ENCODE assay signal across 10 mouse cellular contexts in the genomic region with DNA sequence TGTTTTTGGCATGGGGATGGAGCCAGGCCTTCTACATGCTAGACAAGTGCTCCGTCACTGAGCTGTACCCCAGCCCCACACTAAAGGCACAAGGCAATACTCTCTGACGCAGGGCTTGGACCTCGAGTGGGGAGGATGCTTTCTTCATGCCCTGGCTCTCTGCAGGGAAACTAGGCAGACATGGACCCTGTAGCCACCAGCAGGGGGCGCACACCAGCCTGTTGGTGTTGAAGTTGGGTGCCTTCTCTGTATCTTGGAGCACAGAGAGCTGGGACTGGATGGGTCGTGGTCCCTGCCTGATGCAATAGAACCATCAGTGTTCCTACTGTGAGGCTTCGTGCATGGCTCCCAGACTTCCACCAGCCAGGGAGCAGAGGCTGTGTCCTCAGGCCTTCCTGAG. TPM values are rescaled to one million over a fixed set of nuclear protein-coding genes. Genes with fewer than 3 reads are reported as not detected.
DNase-seq lines count a peak whose midpoint lies in the region; ATAC-seq and TF ChIP-seq lines count a peak whose summit lies in the region.
"Had no signal": no experiment of that assay in that cellular context is flagged by ENCODE, and none has a peak within 500 bp of the region (broad histone marks: within the 10 kb centered on the region; RNA-seq: fewer than 3 reads in every experiment).

No protein-coding gene starts in this region.

- no peak overlapping the region for H3K27ac ChIP-seq in hindbrain, embryonic 10.5 days
- H3K27ac ChIP-seq in hindbrain, embryonic 12.5 days, result no peak overlapping the region
- no peak overlapping the region for H3K27ac ChIP-seq in embryonic fibroblast, embryonic 13.5 days (ENCODE audit: insufficient read depth, low read length)
- H3K27ac ChIP-seq: embryonic facial prominence, embryonic 15.5 days; liver, embryonic 15.5 days had no signal

- peak; percentile 56 for DNase-seq in hindbrain, embryonic 10.5 days (ENCODE audit: low spot score)
- DNase-seq in CD8-positive naive resting alpha-beta T cell, adult 2 months (ENCODE audit: low read depth in 2 of 2, low spot score in 2 of 2), result peak; percentile 40 to 43
- DNase-seq in adrenal gland, postnatal 36 days, result peak; percentile 60 to 73
- peak; percentile 70 to 72 for DNase-seq in kidney, postnatal 4 days
- DNase-seq in mesoderm, embryonic 11.5 days (ENCODE audit: low read depth, low spot score), result peak; percentile 58
- DNase-seq in thymus, postnatal 25 days, result peak; percentile 49

- TF ChIP-seq POLR2A in embryonic fibroblast, embryonic 13.5 days (IDR thresholded peaks at IDR 0.05; ENCODE audit: low read depth, low read length), result no peak

- no peak overlapping the region for H3K4me2 ChIP-seq in hindbrain, embryonic 12.5 days (replicated peaks)
- H3K4me2 ChIP-seq: embryonic facial prominence, embryonic 15.5 days; liver, embryonic 15.5 days had no signal

- H3K4me1 ChIP-seq in hindbrain, embryonic 10.5 days (replicated peaks), result no peaks in the 10 kb centered on the region
- no peaks in the 10 kb centered on the region for H3K4me1 ChIP-seq in hindbrain, embryonic 12.5 days
- no peaks in the 10 kb centered on the region for H3K4me1 ChIP-seq in embryonic fibroblast, embryonic 13.5 days (ENCODE audit: control insufficient read depth, insufficient read depth, low read length)
- H3K4me1 ChIP-seq: embryonic facial prominence, embryonic 15.5 days; liver, embryonic 15.5 days had no signal

- no peak overlapping the region for H3K4me3 ChIP-seq in hindbrain, embryonic 10.5 days
- H3K4me3 ChIP-seq in hindbrain, embryonic 12.5 days, result no peak overlapping the region
- no peak overlapping the region for H3K4me3 ChIP-seq in embryonic fibroblast, embryonic 13.5 days (ENCODE audit: insufficient read depth, low read length)
- H3K4me3 ChIP-seq: embryonic facial prominence, embryonic 15.5 days; liver, embryonic 15.5 days had no signal

- no peaks in the 10 kb centered on the region for H3K27me3 ChIP-seq in hindbrain, embryonic 10.5 days (ENCODE audit: insufficient read depth, poor library complexity, severe bottlenecking)
- no peaks in the 10 kb centered on the region for H3K27me3 ChIP-seq in hindbrain, embryonic 12.5 days
- H3K27me3 ChIP-seq: embryonic facial prominence, embryonic 15.5 days; liver, embryonic 15.5 days had no signal

- TF ChIP-seq CTCF in embryonic fibroblast, embryonic 13.5 days (IDR thresholded peaks at IDR 0.05; ENCODE audit: borderline replicate concordance, insufficient read depth, low read length), result peak; percentile 90

- ATAC-seq in hindbrain, embryonic 12.5 days (ENCODE audit: low FRiP score), result no peak

- H3K36me3 ChIP-seq in hindbrain, embryonic 10.5 days, result peaks cover 93% of the 10 kb centered on the region
- peaks cover 32% of the 10 kb centered on the region for H3K36me3 ChIP-seq in hindbrain, embryonic 12.5 days

- H3K9me3 ChIP-seq in hindbrain, embryonic 10.5 days, result no peaks in the 10 kb centered on the region
- no peaks in the 10 kb centered on the region for H3K9me3 ChIP-seq in hindbrain, embryonic 12.5 days (replicated peaks)
- H3K9me3 ChIP-seq: embryonic facial prominence, embryonic 15.5 days; liver, embryonic 15.5 days had no signal

- WGBS in hindbrain, embryonic 10.5 days, result 51% methylated on average over 6 of the region's 6 CpGs
- WGBS in hindbrain, embryonic 12.5 days, result 52% methylated on average over 6 of the region's 6 CpGs

- H3K9ac ChIP-seq in hindbrain, embryonic 12.5 days, result no peak overlapping the region
- H3K9ac ChIP-seq: embryonic facial prominence, embryonic 15.5 days; liver, embryonic 15.5 days had no signal

RNA-seq across cellular contexts. Expression of a gene that starts 10.3 kb away (rescaled TPM):
- 16.6 and 17.7 TPM in 2 replicates for polyA plus RNA-seq in hindbrain, embryonic 10.5 days (2016; fragmentation: Nextera tagmentation; extraction: Ambion mirVana)
- polyA plus RNA-seq in hindbrain, embryonic 12.5 days (2016; fragmentation: Nextera tagmentation; extraction: Ambion mirVana), result 16.1 and 16.7 TPM in 2 replicates
- total RNA-seq in adrenal gland, postnatal 36 days (2021), result 10 to 100 TPM; 51.1 to 52.1 TPM
- polyA plus RNA-seq in embryonic fibroblast, embryonic 13.5 days (2011; ENCODE audit: insufficient read length, low read depth, missing spikeins), result 49.5 and 52.8 TPM in 2 replicates

RNA-seq across cellular contexts. Expression of a gene that starts 23.6 kb away (rescaled TPM):
- polyA plus RNA-seq in hindbrain, embryonic 10.5 days (2016; fragmentation: Nextera tagmentation; extraction: Ambion mirVana), result 423 and 451 TPM in 2 replicates
- polyA plus RNA-seq in hindbrain, embryonic 12.5 days (2016; fragmentation: Nextera tagmentation; extraction: Ambion mirVana), result 495 and 532 TPM in 2 replicates
- total RNA-seq in adrenal gland, postnatal 36 days (2021), result 100 to 1,000 TPM; 671 to 795 TPM
- polyA plus RNA-seq in embryonic fibroblast, embryonic 13.5 days (2011; ENCODE audit: insufficient read length, low read depth, missing spikeins), result 316 and 394 TPM in 2 replicates

RNA-seq across cellular contexts. Expression of a gene that starts 48.2 kb away (rescaled TPM):
- 1.1 and 1.6 TPM in 2 replicates for polyA plus RNA-seq in hindbrain, embryonic 10.5 days (2016; fragmentation: Nextera tagmentation; extraction: Ambion mirVana)
- 7.6 and 8.0 TPM in 2 replicates for polyA plus RNA-seq in hindbrain, embryonic 12.5 days (2016; fragmentation: Nextera tagmentation; extraction: Ambion mirVana)
- total RNA-seq in adrenal gland, postnatal 36 days (2021), result 1 to 10 TPM; 4.0 to 6.6 TPM
- polyA plus RNA-seq in embryonic fibroblast, embryonic 13.5 days (2011; ENCODE audit: insufficient read length, low read depth, missing spikeins), result 0.65 TPM in 1 of 2 replicates, not detected in the other
- polyA plus RNA-seq: liver, embryonic 15.5 days had no signal
